Mouse (Mus musculus) neural tube, embryonic 15.5 days (tissue): ENCODE data around the gene Pcgf5. TPM values are rescaled to one million over a fixed set of nuclear protein-coding genes. Genes with fewer than 3 reads are reported as not detected.

ENCODE experiments used
- ATAC-seq: fragments of 200-750 bp; cut with Nextera tagmentation; 2 replicates; pipeline ENCODE4 v1.8.0; 2017; ENCODE audit warnings: mild to moderate bottlenecking, moderate TSS enrichment, moderate library complexity; ENCODE audit not compliant: low FRiP score
- H3K27ac ChIP-seq: fragments of 300-500 bp; sonication (generic); replicated peaks from 2 replicates; pipeline ENCODE4 v1.5.1; 2015; ENCODE audit warnings: mild to moderate bottlenecking, inconsistent platforms
- H3K27me3 ChIP-seq: fragments of 300-500 bp; sonication (generic); replicated peaks from 2 replicates; pipeline ENCODE4 v1.6.1; 2015; ENCODE audit warnings: inconsistent platforms
- H3K36me3 ChIP-seq: fragments of 300-500 bp; sonication (generic); 2 replicates; pipeline ENCODE4 v1.6.1; 2015; ENCODE audit warnings: inconsistent platforms
- H3K4me1 ChIP-seq: fragments of 300-500 bp; sonication (generic); 2 replicates; pipeline ENCODE4 v1.6.1; 2015; ENCODE audit warnings: inconsistent platforms
- H3K4me2 ChIP-seq: fragments of 300-500 bp; sonication (generic); 2 replicates; pipeline ENCODE4 v1.6.1; 2015; ENCODE audit warnings: inconsistent platforms, mild to moderate bottlenecking, moderate library complexity
- H3K4me3 ChIP-seq: fragments of 300-500 bp; sonication (generic); replicated peaks from 2 replicates; pipeline ENCODE4 v1.5.1; 2015; ENCODE audit warnings: mild to moderate bottlenecking, inconsistent platforms
- H3K9ac ChIP-seq: fragments of 300-500 bp; sonication (generic); replicated peaks from 2 replicates; pipeline ENCODE4 v1.6.1; 2015; ENCODE audit warnings: mild to moderate bottlenecking, inconsistent platforms
- H3K9me3 ChIP-seq: fragments of 300-500 bp; sonication (generic); replicated peaks from 2 replicates; pipeline ENCODE4 v1.6.1; 2016; ENCODE audit warnings: inconsistent platforms
- WGBS: fragments of 180-500 bp; shearing (Covaris S2); methylation state at CpG from one replicate; pipeline ENCODE4 v1.1.7; 2015; ENCODE audit warnings: mixed read lengths; 5-methylcytosine and 5-hydroxymethylcytosine counted together
- polyA plus RNA-seq: library from polyadenylated mRNA; unstranded; fragments of >200 nt; fragmentation: Nextera tagmentation; extraction: Ambion mirVana; gene quantifications from 2 replicates; pipeline ENCODE4 v1.2.1, GENCODE M21; 2015

The Pcgf5 gene
- polyA plus RNA-seq, 1 experiment from 2014 or later, result 6.0 TPM

- ATAC-seq, result no peak
- Histone ChIP-seq H3K9ac (no peak overlapping the region), H3K9me3 (no peaks in the 10 kb centered on the region), H3K27me3 (no peaks in the 10 kb centered on the region), H3K4me2 (no peak overlapping the region), H3K4me1 (no peaks in the 10 kb centered on the region), H3K36me3 (no peaks in the 10 kb centered on the region), H3K4me3 (no peak overlapping the region), H3K27ac (no peak overlapping the region)
- 62% methylated on average over 1 of the region's 1 CpGs for WGBS
Measured at GRCm38 (mm10) chr19:36390714-36391113, 42.6 kb downstream of the Pcgf5 start.

GRCm38 (mm10) chr19:36398500-36398899 lies 50.4 kb downstream of the Pcgf5 start:
- H3K27me3 ChIP-seq, result no peaks in the 10 kb centered on the region
- no peaks in the 10 kb centered on the region for H3K9me3 ChIP-seq
- H3K4me3 ChIP-seq, result no peak overlapping the region
- 86% methylated on average over 3 of the region's 3 CpGs for WGBS
- H3K4me2 ChIP-seq, result no peak overlapping the region
- H3K36me3 ChIP-seq, result no peaks in the 10 kb centered on the region
- H3K9ac ChIP-seq, result no peak overlapping the region
- no peak overlapping the region for H3K27ac ChIP-seq
- H3K4me1 ChIP-seq, result no peaks in the 10 kb centered on the region
- ATAC-seq, result no peak

- H3K9ac ChIP-seq, result no peak overlapping the region
- WGBS, result 66% methylated on average over 10 of the region's 10 CpGs
- no peak overlapping the region for H3K27ac ChIP-seq
- H3K4me2 ChIP-seq, result no peak overlapping the region
- H3K4me3 ChIP-seq, result no peak overlapping the region
- no peaks in the 10 kb centered on the region for H3K9me3 ChIP-seq
- peaks cover 9% of the 10 kb centered on the region for H3K4me1 ChIP-seq
- no peaks in the 10 kb centered on the region for H3K36me3 ChIP-seq
- peaks cover 14% of the 10 kb centered on the region for H3K27me3 ChIP-seq
- 0 out of 2 replicates have a peak, but pooled peaks have one; percentile 1 for ATAC-seq
Measured at GRCm38 (mm10) chr19:36408352-36409100, 60.4 kb downstream of the Pcgf5 start.

GRCm38 (mm10) chr19:36409280-36409860 lies 61.3 kb downstream of the Pcgf5 start:
- H3K27me3 ChIP-seq, result peaks cover 14% of the 10 kb centered on the region
- no peak overlapping the region for H3K27ac ChIP-seq
- H3K4me2 ChIP-seq, result peak overlapping the region; percentile 86
- peak overlapping the region; percentile 75 for H3K4me3 ChIP-seq
- H3K9me3 ChIP-seq, result no peaks in the 10 kb centered on the region
- H3K36me3 ChIP-seq, result no peaks in the 10 kb centered on the region
- under 1% methylated on average over 20 of the region's 53 CpGs for WGBS
- peaks cover 9% of the 10 kb centered on the region for H3K4me1 ChIP-seq
- ATAC-seq, result peak; percentile 97
- peak overlapping the region; percentile 60 for H3K9ac ChIP-seq

GRCm38 (mm10) chr19:36409861-36410392 lies 61.8 kb downstream of the Pcgf5 start:
- ATAC-seq, result peak; percentile 86
- Histone ChIP-seq H3K4me3 (peak overlapping the region; percentile 75), H3K36me3 (no peaks in the 10 kb centered on the region), H3K9me3 (no peaks in the 10 kb centered on the region), H3K27ac (no peak overlapping the region), H3K4me2 (peak overlapping the region; percentile 86), H3K9ac (peak overlapping the region; percentile 60), H3K4me1 (peaks cover 9% of the 10 kb centered on the region), H3K27me3 (peaks cover 14% of the 10 kb centered on the region)
- WGBS, result under 1% methylated on average over 56 of the region's 82 CpGs

GRCm38 (mm10) chr19:36419885-36420284 lies 71.8 kb downstream of the Pcgf5 start:
- H3K9ac ChIP-seq, result no peak overlapping the region
- no peak overlapping the region for H3K4me2 ChIP-seq
- no peak for ATAC-seq
- H3K27me3 ChIP-seq, result no peaks in the 10 kb centered on the region
- H3K36me3 ChIP-seq, result no peaks in the 10 kb centered on the region
- no peak overlapping the region for H3K27ac ChIP-seq
- H3K4me1 ChIP-seq, result no peaks in the 10 kb centered on the region
- H3K9me3 ChIP-seq, result no peaks in the 10 kb centered on the region
- H3K4me3 ChIP-seq, result no peak overlapping the region

- H3K36me3 ChIP-seq, result no peaks in the 10 kb centered on the region
- H3K4me3 ChIP-seq, result no peak overlapping the region
- WGBS, result 96% methylated on average over 7 of the region's 7 CpGs
- H3K9me3 ChIP-seq, result no peaks in the 10 kb centered on the region
- H3K27me3 ChIP-seq, result no peaks in the 10 kb centered on the region
- no peak overlapping the region for H3K27ac ChIP-seq
- no peak for ATAC-seq
- no peak overlapping the region for H3K4me2 ChIP-seq
- H3K4me1 ChIP-seq, result no peaks in the 10 kb centered on the region
- H3K9ac ChIP-seq, result no peak overlapping the region
Measured at GRCm38 (mm10) chr19:36427195-36427876, 79.2 kb downstream of the Pcgf5 start.

- Histone ChIP-seq H3K4me3 (no peak overlapping the region), H3K4me2 (no peak overlapping the region), H3K9me3 (no peaks in the 10 kb centered on the region), H3K4me1 (no peaks in the 10 kb centered on the region), H3K9ac (no peak overlapping the region), H3K36me3 (no peaks in the 10 kb centered on the region), H3K27ac (no peak overlapping the region), H3K27me3 (no peaks in the 10 kb centered on the region)
- no peak for ATAC-seq
- 85% methylated on average over 4 of the region's 4 CpGs for WGBS
Measured at GRCm38 (mm10) chr19:36428116-36428515, 80.0 kb downstream of the Pcgf5 start.

GRCm38 (mm10) chr19:36429354-36429753 lies 81.2 kb downstream of the Pcgf5 start:
- WGBS, result 97% methylated on average over 1 of the region's 1 CpGs
- no peaks in the 10 kb centered on the region for H3K4me1 ChIP-seq
- H3K27ac ChIP-seq, result no peak overlapping the region
- no peak overlapping the region for H3K4me2 ChIP-seq
- H3K9me3 ChIP-seq, result no peaks in the 10 kb centered on the region
- H3K27me3 ChIP-seq, result no peaks in the 10 kb centered on the region
- H3K36me3 ChIP-seq, result no peaks in the 10 kb centered on the region
- H3K9ac ChIP-seq, result no peak overlapping the region
- no peak overlapping the region for H3K4me3 ChIP-seq
- ATAC-seq, result no peak

- 94% methylated on average over 3 of the region's 3 CpGs for WGBS
Measured at GRCm38 (mm10) chr19:36433161-36433560, 85.1 kb downstream of the Pcgf5 start.

GRCm38 (mm10) chr19:36439894-36440714 lies 92.0 kb downstream of the Pcgf5 start:
- Histone ChIP-seq H3K9me3 (no peaks in the 10 kb centered on the region), H3K4me3 (no peak overlapping the region), H3K27ac (no peak overlapping the region), H3K4me1 (no peaks in the 10 kb centered on the region), H3K36me3 (no peaks in the 10 kb centered on the region), H3K9ac (no peak overlapping the region), H3K27me3 (no peaks in the 10 kb centered on the region), H3K4me2 (no peak overlapping the region)
- peak; percentile 77 for ATAC-seq
- 53% methylated on average over 9 of the region's 9 CpGs for WGBS

More at GRCm38 (mm10) chr19:36433161-36433560, 85.1 kb downstream of the Pcgf5 start:
- no peak overlapping the region for H3K27ac ChIP-seq
- no peak overlapping the region for H3K4me3 ChIP-seq
- H3K9me3 ChIP-seq, result no peaks in the 10 kb centered on the region
- H3K4me2 ChIP-seq, result no peak overlapping the region
- H3K4me1 ChIP-seq, result no peaks in the 10 kb centered on the region
- H3K27me3 ChIP-seq, result no peaks in the 10 kb centered on the region
- ATAC-seq, result no peak
- no peaks in the 10 kb centered on the region for H3K36me3 ChIP-seq
- H3K9ac ChIP-seq, result no peak overlapping the region
